Mouse (Mus musculus) embryonic facial prominence, embryonic 13.5 days (tissue): ENCODE data around the gene Il21r. TPM values are rescaled to one million over a fixed set of nuclear protein-coding genes. Genes with fewer than 3 reads are reported as not detected.

ENCODE experiments used
- ATAC-seq: fragments of 200-750 bp; cut with Nextera tagmentation; 2 replicates; pipeline ENCODE4 v1.8.0; 2017; ENCODE audit warnings: low read depth; ENCODE audit not compliant: insufficient number of reproducible peaks, insufficient read depth, low FRiP score, low TSS enrichment
- H3K27ac ChIP-seq: fragments of 300-500 bp; sonication (generic); 2 replicates; pipeline ENCODE4 v1.5.1; 2015; ENCODE audit warnings: moderate library complexity, mild to moderate bottlenecking, inconsistent platforms
- H3K27me3 ChIP-seq: fragments of 300-500 bp; sonication (generic); 2 replicates; pipeline ENCODE4 v1.6.1; 2015; ENCODE audit warnings: mild to moderate bottlenecking, inconsistent platforms
- H3K36me3 ChIP-seq: fragments of 300-500 bp; sonication (generic); 2 replicates; pipeline ENCODE4 v1.6.1; 2015; ENCODE audit warnings: mild to moderate bottlenecking, inconsistent platforms
- H3K4me1 ChIP-seq: fragments of 300-500 bp; sonication (generic); 2 replicates; pipeline ENCODE4 v1.6.1; 2015; ENCODE audit warnings: inconsistent platforms
- H3K4me2 ChIP-seq: fragments of 300-500 bp; sonication (generic); 2 replicates; pipeline ENCODE4 v1.6.1; 2015; ENCODE audit warnings: moderate library complexity, mild to moderate bottlenecking, inconsistent platforms
- H3K4me3 ChIP-seq: fragments of 300-500 bp; sonication (generic); 2 replicates; pipeline ENCODE4 v1.5.1; 2015; ENCODE audit warnings: mild to moderate bottlenecking, inconsistent platforms
- H3K9ac ChIP-seq: fragments of 300-500 bp; sonication (generic); 2 replicates; pipeline ENCODE4 v1.6.1; 2015; ENCODE audit warnings: mild to moderate bottlenecking, inconsistent platforms
- H3K9me3 ChIP-seq: fragments of 300-500 bp; sonication (generic); 2 replicates; pipeline ENCODE4 v1.6.1; 2016; ENCODE audit warnings: inconsistent platforms
- whole genome bisulfite sequencing: fragments of 180-500 bp; shearing (Covaris S2); methylation state at CpG from one replicate; pipeline ENCODE4 v1.1.7; 2015; ENCODE audit warnings: mixed read lengths; 5-methylcytosine and 5-hydroxymethylcytosine counted together
- polyA plus RNA-seq: library from polyadenylated mRNA; unstranded; fragments of >200 nt; fragmentation: Nextera tagmentation; extraction: Ambion mirVana; gene quantifications from 2 replicates; pipeline ENCODE4 v1.2.1, GENCODE M21; 2015

Gene Il21r
- polyA plus RNA-seq, 1 experiment from 2014 or later, result 0.67 TPM

DNA sequence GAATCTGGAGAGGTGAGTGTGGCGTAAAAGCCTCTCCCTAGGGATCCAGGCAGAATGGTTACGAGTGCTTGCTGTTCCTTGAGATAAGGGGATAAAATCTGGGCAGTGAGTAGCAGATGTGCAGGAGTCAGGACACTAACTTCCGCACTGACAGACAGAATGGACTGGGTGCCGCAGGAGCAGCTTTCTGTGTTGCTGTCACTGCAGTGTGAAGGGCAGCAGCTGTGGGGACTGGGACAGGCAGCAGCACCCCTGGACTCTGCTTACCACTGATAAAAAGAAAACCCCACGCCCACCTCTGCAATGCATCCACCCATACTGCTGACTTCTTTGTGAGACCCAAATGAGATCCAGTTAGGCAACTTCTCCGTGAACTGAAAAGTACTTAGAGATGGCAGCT lies 67.6 kb downstream of the Il21r start:
- Histone ChIP-seq H3K4me1 (no peaks in the 10 kb centered on the region), H3K36me3 (peaks cover 100% of the 10 kb centered on the region), H3K27ac (no peak overlapping the region), H3K27me3 (no peaks in the 10 kb centered on the region), H3K9ac (no peak overlapping the region), H3K4me2 (no peak overlapping the region), H3K4me3 (no peak overlapping the region), H3K9me3 (no peaks in the 10 kb centered on the region)
- 89% methylated on average over 6 of the region's 6 CpGs for WGBS
- no peak for ATAC-seq

GRCm38 (mm10) chr7:125671396-125671795 lies 68.2 kb downstream of the Il21r start:
- H3K27ac ChIP-seq, result no peak overlapping the region

DNA sequence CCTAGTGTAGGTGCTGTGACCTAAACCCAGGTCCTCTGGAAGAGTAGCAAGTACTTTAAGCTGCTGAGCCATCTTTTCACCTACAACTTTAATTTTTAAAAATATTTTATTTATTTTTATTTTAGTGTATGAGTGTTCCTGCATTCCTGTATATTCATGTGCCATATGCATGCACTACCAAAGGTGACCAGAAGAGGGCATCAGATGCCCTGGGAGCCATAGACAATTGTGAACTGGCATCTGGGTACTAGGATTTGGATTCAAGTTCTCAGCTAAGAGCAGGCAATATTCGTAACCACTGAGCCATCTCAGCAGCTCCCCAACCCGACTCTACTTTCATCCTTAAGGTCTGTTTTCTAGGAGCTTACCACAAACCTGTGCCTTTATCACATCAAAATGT lies 71.7 kb downstream of the Il21r start:
- no peak overlapping the region for H3K27ac ChIP-seq
- no peaks in the 10 kb centered on the region for H3K9me3 ChIP-seq
- H3K27me3 ChIP-seq, result no peaks in the 10 kb centered on the region
- peaks cover 100% of the 10 kb centered on the region for H3K36me3 ChIP-seq
- no peak overlapping the region for H3K9ac ChIP-seq
- H3K4me2 ChIP-seq, result no peak overlapping the region
- H3K4me3 ChIP-seq, result no peak overlapping the region
- no peak for ATAC-seq
- 86% methylated on average over 2 of the region's 2 CpGs for WGBS
- no peaks in the 10 kb centered on the region for H3K4me1 ChIP-seq

More at GRCm38 (mm10) chr7:125671396-125671795, 68.2 kb downstream of the Il21r start:
- WGBS, result 86% methylated on average over 8 of the region's 8 CpGs
- ATAC-seq, result no peak
- Histone ChIP-seq H3K4me2 (no peak overlapping the region), H3K27me3 (no peaks in the 10 kb centered on the region), H3K36me3 (peaks cover 100% of the 10 kb centered on the region), H3K9ac (no peak overlapping the region), H3K4me1 (no peaks in the 10 kb centered on the region), H3K4me3 (no peak overlapping the region), H3K9me3 (no peaks in the 10 kb centered on the region)

DNA sequence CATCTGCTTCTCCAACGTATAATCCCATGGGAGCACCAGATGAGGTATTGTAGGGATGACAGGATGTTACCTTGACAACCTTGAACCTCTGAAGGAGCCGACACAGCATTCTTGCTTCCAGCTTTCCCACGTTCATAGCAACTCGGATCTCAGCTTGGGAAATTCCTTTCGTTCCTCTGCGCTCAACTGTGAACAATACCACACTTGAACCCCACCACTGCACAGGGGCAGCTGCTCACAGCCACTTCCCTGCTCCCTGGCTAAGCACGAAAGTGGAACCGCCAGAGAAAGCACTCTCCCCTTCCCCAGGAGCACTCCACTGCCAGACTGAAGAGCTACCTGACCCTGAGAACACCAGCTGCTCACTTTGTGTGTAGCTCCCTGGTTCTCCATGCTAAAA lies 75.5 kb downstream of the Il21r start:
- H3K9me3 ChIP-seq, result no peaks in the 10 kb centered on the region
- no peak overlapping the region for H3K9ac ChIP-seq
- no peak overlapping the region for H3K4me2 ChIP-seq
- no peak overlapping the region for H3K4me3 ChIP-seq
- peaks cover 91% of the 10 kb centered on the region for H3K36me3 ChIP-seq
- H3K27me3 ChIP-seq, result no peaks in the 10 kb centered on the region
- ATAC-seq, result no peak
- H3K27ac ChIP-seq, result no peak overlapping the region
- no peaks in the 10 kb centered on the region for H3K4me1 ChIP-seq
- 89% methylated on average over 8 of the region's 8 CpGs for WGBS

GRCm38 (mm10) chr7:125679936-125680335 lies 76.7 kb downstream of the Il21r start:
- WGBS, result 85% methylated on average over 9 of the region's 9 CpGs
- no peak overlapping the region for H3K27ac ChIP-seq
- H3K4me2 ChIP-seq, result no peak overlapping the region
- H3K27me3 ChIP-seq, result no peaks in the 10 kb centered on the region
- no peaks in the 10 kb centered on the region for H3K9me3 ChIP-seq
- no peak overlapping the region for H3K4me3 ChIP-seq
- no peak overlapping the region for H3K9ac ChIP-seq
- H3K4me1 ChIP-seq, result no peaks in the 10 kb centered on the region
- peaks cover 82% of the 10 kb centered on the region for H3K36me3 ChIP-seq
- ATAC-seq, result no peak

Other genes starting within 250 kb of the Il21r start
- 9.6 and 10.0 TPM in 2 replicates for gene Kdm8, start 158.8 kb upstream of the Il21r start, polyA plus RNA-seq
- 108 and 116 TPM in 2 replicates for gene Nsmce1, start 111.8 kb upstream of the Il21r start, polyA plus RNA-seq
- 7.0 and 7.7 TPM in 2 replicates for gene Il4ra, start 51.3 kb upstream of the Il21r start, polyA plus RNA-seq
- gene Gtf3c1, start 104.4 kb downstream of the Il21r start, polyA plus RNA-seq, result 32.4 and 34.4 TPM in 2 replicates
- gene D430042O09Rik, start 104.5 kb downstream of the Il21r start, polyA plus RNA-seq, result 9.8 and 9.9 TPM in 2 replicates